Comparison of ENCODE assay signal across 20 mouse cellular contexts in the genomic region with DNA sequence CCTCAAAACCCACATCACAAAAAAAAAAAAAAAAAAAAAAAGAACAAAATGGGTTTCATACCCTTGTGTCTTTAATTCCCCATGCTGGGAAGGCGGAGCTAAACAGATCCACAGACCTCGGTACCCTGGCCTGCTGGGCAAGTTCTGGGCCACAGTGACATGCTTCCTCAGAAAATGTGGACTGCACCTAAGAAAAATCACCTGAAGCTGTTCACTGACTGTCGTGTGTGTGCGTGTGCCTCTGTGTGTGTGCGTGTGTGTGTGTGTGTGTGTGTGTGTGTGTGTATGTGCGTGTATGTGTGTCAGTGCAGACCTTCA.
DNase-seq lines count a peak whose midpoint lies in the region; ATAC-seq and TF ChIP-seq lines count a peak whose summit lies in the region.
"Had no signal": no experiment of that assay in that cellular context is flagged by ENCODE, and none has a peak within 500 bp of the region (broad histone marks: within the 10 kb centered on the region; RNA-seq: fewer than 3 reads in every experiment).

No protein-coding gene starts in this region.

- DNase-seq in left cerebral cortex, adult 2 months (ENCODE audit: extremely low spot score in 1 of 2, low spot score in 2 of 2), result peak in 1 of 2 experiments; percentile 9
- no peak for DNase-seq in left cerebral cortex, adult 9 months (ENCODE audit: low spot score in 2 of 2)
- DNase-seq in ES-E14 (ENCODE audit: low read depth, low spot score), result no peak
- peak; percentile 18 for DNase-seq in limb, embryonic 11.5 days (ENCODE audit: low spot score)
- no peak for DNase-seq in adrenal gland, adult 8-10 months
- DNase-seq: adrenal gland, postnatal 14 days; cerebellum, adult 11-12 months; cerebellum, adult 9-10 months; gastrocnemius, postnatal 10 days; heart, adult 18-20 months; heart, postnatal 10 days; heart, postnatal 4 days had no signal

- H3K4me3 ChIP-seq in forebrain, embryonic 16.5 days (replicated peaks; ENCODE audit: low read length), result no peak overlapping the region
- H3K4me3 ChIP-seq in forebrain, embryonic 13.5 days, result no peak overlapping the region
- H3K4me3 ChIP-seq in left cerebral cortex, adult 2 months, result no peak overlapping the region
- no peak overlapping the region for H3K4me3 ChIP-seq in ES-E14 (ENCODE audit: insufficient read depth in 1 of 2, low read depth in 1 of 2, low read length in 2 of 2, poor library complexity in 1 of 2, severe bottlenecking in 1 of 2)
- no peak overlapping the region for H3K4me3 ChIP-seq in limb, embryonic 11.5 days (ENCODE audit: low read depth, low read length)
- H3K4me3 ChIP-seq: embryonic facial prominence, embryonic 13.5 days; heart, embryonic 10.5 days had no signal

- in situ Hi-C loops in ES-E14 (cut with MboI; ENCODE audit: low sequenced_read_pairs in 2 of 2, unreplicated experiment in 2 of 2), result no loop called here

- H3K9me3 ChIP-seq in forebrain, embryonic 16.5 days (ENCODE audit: control insufficient read depth, low read length), result no peaks in the 10 kb centered on the region
- H3K9me3 ChIP-seq in forebrain, embryonic 13.5 days (replicated peaks), result no peaks in the 10 kb centered on the region
- no peaks in the 10 kb centered on the region for H3K9me3 ChIP-seq in ES-E14 (ENCODE audit: control insufficient read depth, insufficient read depth, low read depth, low read length)
- no peaks in the 10 kb centered on the region for H3K9me3 ChIP-seq in limb, embryonic 11.5 days (ENCODE audit: control insufficient read depth, low read length)
- H3K9me3 ChIP-seq: embryonic facial prominence, embryonic 13.5 days; heart, embryonic 10.5 days had no signal

- intact Hi-C loops in left cerebral cortex, adult 2 months (cut with DNase I), result no loop called here

- 81% methylated on average over 6 of the region's 6 CpGs for WGBS in forebrain, embryonic 16.5 days
- 81% methylated on average over 6 of the region's 6 CpGs for whole genome bisulfite sequencing in forebrain, embryonic 13.5 days
- 83% methylated on average over 6 of the region's 6 CpGs for WGBS in limb, embryonic 11.5 days

- ATAC-seq in forebrain, embryonic 16.5 days, result no peak
- ATAC-seq in forebrain, embryonic 13.5 days, result no peak
- no peak for ATAC-seq in limb, embryonic 11.5 days (ENCODE audit: insufficient number of reproducible peaks, low FRiP score, low TSS enrichment, low read depth)
- ATAC-seq: intestine, embryonic 16.5 days had no signal

- no peak overlapping the region for H3K9ac ChIP-seq in forebrain, embryonic 16.5 days (replicated peaks; ENCODE audit: low read depth, low read length)
- no peak overlapping the region for H3K9ac ChIP-seq in forebrain, embryonic 13.5 days
- no peak overlapping the region for H3K9ac ChIP-seq in ES-E14 (ENCODE audit: insufficient read depth, low read depth, low read length, poor library complexity, severe bottlenecking)
- no peak overlapping the region for H3K9ac ChIP-seq in limb, embryonic 11.5 days (ENCODE audit: low read length)
- H3K9ac ChIP-seq: embryonic facial prominence, embryonic 13.5 days; hindbrain, embryonic 14.5 days had no signal

- no peak overlapping the region for H3K4me2 ChIP-seq in forebrain, embryonic 16.5 days (ENCODE audit: low read length)
- no peak overlapping the region for H3K4me2 ChIP-seq in forebrain, embryonic 13.5 days
- H3K4me2 ChIP-seq in limb, embryonic 11.5 days (ENCODE audit: low read depth, severe bottlenecking), result no peak overlapping the region
- H3K4me2 ChIP-seq: embryonic facial prominence, embryonic 13.5 days; hindbrain, embryonic 14.5 days had no signal

- peaks cover 12% of the 10 kb centered on the region for H3K4me1 ChIP-seq in forebrain, embryonic 16.5 days (replicated peaks; ENCODE audit: control insufficient read depth, insufficient read depth, low read length)
- H3K4me1 ChIP-seq in forebrain, embryonic 13.5 days, result no peaks in the 10 kb centered on the region
- H3K4me1 ChIP-seq in ES-E14 (ENCODE audit: control insufficient read depth in 2 of 2, insufficient read depth in 2 of 2, low read length in 2 of 2, poor library complexity in 1 of 2), result peaks cover 0 to 2% of the 10 kb centered on the region in 2 experiments; a peak in 1 of 4 replicates
- 0 out of 2 replicates have a peak, but pooled peaks cover 2% of the 10 kb centered on the region for H3K4me1 ChIP-seq in limb, embryonic 11.5 days (ENCODE audit: control insufficient read depth, insufficient read depth, low read length)

- peak overlapping the region; percentile 75 for H3K27ac ChIP-seq in forebrain, embryonic 16.5 days (ENCODE audit: low read length)
- no peak overlapping the region for H3K27ac ChIP-seq in forebrain, embryonic 13.5 days
- peak overlapping the region; percentile 80; the same call in 1 of the 2 replicates for H3K27ac ChIP-seq in left cerebral cortex, adult 2 months
- no peak overlapping the region for H3K27ac ChIP-seq in ES-E14 (ENCODE audit: insufficient read depth, low read depth, low read length, poor library complexity, severe bottlenecking)
- no peak overlapping the region for H3K27ac ChIP-seq in limb, embryonic 11.5 days (replicated peaks; ENCODE audit: low read depth, low read length)
- H3K27ac ChIP-seq: embryonic facial prominence, embryonic 13.5 days; heart, embryonic 10.5 days; hindbrain, embryonic 14.5 days had no signal

- TF ChIP-seq CTCF in left cerebral cortex, adult 2 months (IDR thresholded peaks at IDR 0.05), result no peak

- no peaks in the 10 kb centered on the region for H3K27me3 ChIP-seq in forebrain, embryonic 16.5 days (replicated peaks; ENCODE audit: control insufficient read depth, insufficient read depth, low read length)
- no peaks in the 10 kb centered on the region for H3K27me3 ChIP-seq in forebrain, embryonic 13.5 days
- H3K27me3 ChIP-seq in limb, embryonic 11.5 days (ENCODE audit: control insufficient read depth, insufficient read depth, low read length), result no peaks in the 10 kb centered on the region
- H3K27me3 ChIP-seq: CH12.LX; embryonic facial prominence, embryonic 13.5 days had no signal

- no peaks in the 10 kb centered on the region for H3K36me3 ChIP-seq in forebrain, embryonic 16.5 days (ENCODE audit: control insufficient read depth, insufficient read depth)
- no peaks in the 10 kb centered on the region for H3K36me3 ChIP-seq in forebrain, embryonic 13.5 days (ENCODE audit: poor library complexity, severe bottlenecking)
- H3K36me3 ChIP-seq in ES-E14 (ENCODE audit: control insufficient read depth, insufficient read depth, low read length, poor library complexity, severe bottlenecking), result no peaks in the 10 kb centered on the region
- H3K36me3 ChIP-seq in limb, embryonic 11.5 days (ENCODE audit: control insufficient read depth, insufficient read depth, low read length), result no peaks in the 10 kb centered on the region
- H3K36me3 ChIP-seq: embryonic facial prominence, embryonic 13.5 days; G1E; heart, embryonic 10.5 days had no signal

TF ChIP-seq in ES-E14, 5 proteins besides CTCF, POLR2A, EP300 and RAD21:
- TF ChIP-seq ZNF384 (IDR thresholded peaks at IDR 0.05; ENCODE audit: low read depth, low read length) (peak; percentile 35; the same call in 1 of the 2 replicates), ZC3H11A (IDR thresholded peaks at IDR 0.05; ENCODE audit: borderline replicate concordance, low read depth, low read length) (no peak)

Comparison
In these comparisons a context has a peak if more than half of its experiments do, and no peak if none do; other contexts are left out.
1. H3K27ac ChIP-seq: peak in forebrain, embryonic 16.5 days (single experiment) and left cerebral cortex, adult 2 months (single experiment); none in forebrain, embryonic 13.5 days (single experiment), ES-E14 (single experiment) and limb, embryonic 11.5 days (single experiment).